Mouse (Mus musculus) forebrain, embryonic 16.5 days (tissue): Measurements from ENCODE around the gene Abca8b. TPM values are rescaled to one million over a fixed set of nuclear protein-coding genes. Genes with fewer than 3 reads are reported as not detected.
"Not testable (repeated sequence)": the region's sequence is repeated elsewhere in the genome, so short reads cannot be mapped to it uniquely, and the experiment has no call there.

Experiments used
- ATAC-seq: fragments of 200-750 bp; cut with Nextera tagmentation; 2 replicates; pipeline ENCODE4 v1.8.0; 2017; ENCODE audit warnings: mild to moderate bottlenecking, moderate library complexity
- H3K27ac ChIP-seq: fragments of 300-500 bp; sonication (generic); 2 replicates; pipeline ENCODE4 v1.5.1; 2014; ENCODE audit warnings: low read length, control low read depth
- H3K27me3 ChIP-seq: fragments of 300-500 bp; sonication (generic); replicated peaks from 2 replicates; pipeline ENCODE4 v1.6.1; 2014; ENCODE audit warnings: low read length; ENCODE audit not compliant: control insufficient read depth, insufficient read depth
- H3K36me3 ChIP-seq: fragments of 300-500 bp; sonication (generic); 2 replicates; pipeline ENCODE4 v1.6.1; 2014; ENCODE audit not compliant: control insufficient read depth, insufficient read depth
- H3K4me1 ChIP-seq: fragments of 300-500 bp; sonication (generic); replicated peaks from 2 replicates; pipeline ENCODE4 v1.6.1; 2014; ENCODE audit warnings: low read length; ENCODE audit not compliant: control insufficient read depth, insufficient read depth
- H3K4me2 ChIP-seq: fragments of 300-500 bp; sonication (generic); 2 replicates; pipeline ENCODE4 v1.6.1; 2014; ENCODE audit warnings: mild to moderate bottlenecking, low read length, control low read depth
- H3K4me3 ChIP-seq: fragments of 300-500 bp; sonication (generic); replicated peaks from 2 replicates; pipeline ENCODE4 v1.5.1; 2014; ENCODE audit warnings: mild to moderate bottlenecking, low read length, control low read depth
- H3K9ac ChIP-seq: fragments of 300-500 bp; sonication (generic); replicated peaks from 2 replicates; pipeline ENCODE4 v1.6.1; 2014; ENCODE audit warnings: low read depth, low read length, control low read depth
- H3K9me3 ChIP-seq: fragments of 300-500 bp; sonication (generic); 2 replicates; pipeline ENCODE4 v1.6.1; 2016; ENCODE audit warnings: low read length; ENCODE audit not compliant: control insufficient read depth
- WGBS: fragments of 180-500 bp; shearing (Covaris S2); extraction: QIAGEN DNeasy Blood & Tissue Kit; methylation state at CpG from one replicate; pipeline ENCODE4 v1.1.7; 2014; 5-methylcytosine and 5-hydroxymethylcytosine counted together
- polyA plus RNA-seq: library from polyadenylated mRNA; unstranded; fragments of >200 nt; fragmentation: Nextera tagmentation; extraction: Ambion mirVana; gene quantifications from 2 replicates; pipeline ENCODE4 v1.2.1, GENCODE M21; 2015

Abca8b gene
- polyA plus RNA-seq, 1 experiment from 2014 or later = 1.2 TPM

- no peak overlapping the region for H3K4me3 ChIP-seq
- H3K9me3 ChIP-seq = no peaks in the 10 kb centered on the region
- H3K27ac ChIP-seq = no peak overlapping the region
- H3K4me1 ChIP-seq = no peaks in the 10 kb centered on the region
- no peak for ATAC-seq
- H3K36me3 ChIP-seq = no peaks in the 10 kb centered on the region
- no peak overlapping the region for H3K9ac ChIP-seq
- no peaks in the 10 kb centered on the region for H3K27me3 ChIP-seq
- 89% methylated on average over 3 of the region's 3 CpGs for WGBS
- H3K4me2 ChIP-seq = no peak overlapping the region
Measured at GRCm38 (mm10) chr11:109922236-109922635, 73.4 kb downstream of the Abca8b start.

GRCm38 (mm10) chr11:109919480-109919879 is 76.2 kb downstream of the Abca8b start:
- Histone ChIP-seq H3K4me3 (no peak overlapping the region), H3K4me2 (no peak overlapping the region), H3K36me3 (no peaks in the 10 kb centered on the region), H3K27me3 (no peaks in the 10 kb centered on the region), H3K4me1 (no peaks in the 10 kb centered on the region), H3K9ac (no peak overlapping the region), H3K9me3 (no peaks in the 10 kb centered on the region), H3K27ac (no peak overlapping the region)
- WGBS = 83% methylated on average over 2 of the region's 2 CpGs
- no peak for ATAC-seq

- ATAC-seq = no peak
- Histone ChIP-seq H3K27ac (no peak overlapping the region), H3K27me3 (no peaks in the 10 kb centered on the region), H3K4me3 (no peak overlapping the region), H3K36me3 (no peaks in the 10 kb centered on the region), H3K9me3 (no peaks in the 10 kb centered on the region), H3K4me1 (no peaks in the 10 kb centered on the region), H3K4me2 (no peak overlapping the region), H3K9ac (no peak overlapping the region)
- WGBS = 91% methylated on average over 10 of the region's 10 CpGs
Measured at GRCm38 (mm10) chr11:109916654-109917053, 79.0 kb downstream of the Abca8b start.

- H3K27ac ChIP-seq, H3K9me3 ChIP-seq, H3K4me2 ChIP-seq, H3K9ac ChIP-seq, H3K4me1 ChIP-seq, ATAC-seq, H3K4me3 ChIP-seq, H3K27me3 ChIP-seq, H3K36me3 ChIP-seq: not testable (repeated sequence)
- 90% methylated on average over 8 of the region's 8 CpGs for WGBS
Measured at GRCm38 (mm10) chr11:109913156-109913555, 82.5 kb downstream of the Abca8b start.

GRCm38 (mm10) chr11:109912118-109912517 is 83.5 kb downstream of the Abca8b start:
- not testable (repeated sequence) for H3K27me3 ChIP-seq, ATAC-seq, H3K9me3 ChIP-seq, H3K4me2 ChIP-seq, H3K27ac ChIP-seq, H3K4me1 ChIP-seq, H3K4me3 ChIP-seq, H3K36me3 ChIP-seq, H3K9ac ChIP-seq
- 82% methylated on average over 1 of the region's 1 CpGs for WGBS

- no peaks in the 10 kb centered on the region for H3K36me3 ChIP-seq
- no peaks in the 10 kb centered on the region for H3K4me1 ChIP-seq
- H3K4me2 ChIP-seq = no peak overlapping the region
- WGBS = 59% methylated on average over 2 of the region's 2 CpGs
- no peak for ATAC-seq
- no peak overlapping the region for H3K4me3 ChIP-seq
- H3K9ac ChIP-seq = no peak overlapping the region
- H3K27me3 ChIP-seq = no peaks in the 10 kb centered on the region
- no peak overlapping the region for H3K27ac ChIP-seq
- no peaks in the 10 kb centered on the region for H3K9me3 ChIP-seq
Measured at GRCm38 (mm10) chr11:109909801-109910200, 85.8 kb downstream of the Abca8b start.

GRCm38 (mm10) chr11:109908207-109909031 is 87.2 kb downstream of the Abca8b start:
- Histone ChIP-seq H3K36me3 (no peaks in the 10 kb centered on the region), H3K4me3 (no peak overlapping the region), H3K4me2 (no peak overlapping the region), H3K9me3 (no peaks in the 10 kb centered on the region), H3K9ac (no peak overlapping the region), H3K27me3 (no peaks in the 10 kb centered on the region), H3K4me1 (0 out of 2 replicates have a peak, but pooled peaks cover 1% of the 10 kb centered on the region), H3K27ac (no peak overlapping the region)
- ATAC-seq = no peak
- 73% methylated on average over 10 of the region's 10 CpGs for WGBS

- Histone ChIP-seq H3K4me2 (no peak overlapping the region), H3K9ac (no peak overlapping the region), H3K36me3 (no peaks in the 10 kb centered on the region), H3K9me3 (no peaks in the 10 kb centered on the region), H3K27me3 (no peaks in the 10 kb centered on the region), H3K4me3 (no peak overlapping the region), H3K27ac (no peak overlapping the region), H3K4me1 (peaks cover 7% of the 10 kb centered on the region)
- ATAC-seq = no peak
- WGBS = 98% methylated on average over 2 of the region's 2 CpGs
Measured at GRCm38 (mm10) chr11:109907508-109907907, 88.1 kb downstream of the Abca8b start.

- Histone ChIP-seq H3K9ac (no peak overlapping the region), H3K36me3 (no peaks in the 10 kb centered on the region), H3K4me1 (peaks cover 7% of the 10 kb centered on the region), H3K4me3 (no peak overlapping the region), H3K27ac (peak overlapping the region; percentile 48), H3K4me2 (peak overlapping the region; percentile 10; the same call in 1 of the 2 replicates), H3K27me3 (no peaks in the 10 kb centered on the region), H3K9me3 (no peaks in the 10 kb centered on the region)
- 14% methylated on average over 6 of the region's 6 CpGs for WGBS
- ATAC-seq = peak; percentile 96
Measured at GRCm38 (mm10) chr11:109902616-109903598, 92.7 kb downstream of the Abca8b start.
